Mouse (Mus musculus) embryonic fibroblast, embryonic 13.5 days (primary cell): ENCODE results near the gene Sbk1. TPM values are rescaled to one million over a fixed set of nuclear protein-coding genes. Genes with fewer than 3 reads are reported as not detected.
"Not testable (repeated sequence)": the region's sequence is repeated elsewhere in the genome, so short reads cannot be mapped to it uniquely, and the experiment has no call there.

ENCODE experiments used
- H3K27ac ChIP-seq: 2 replicates; pipeline ENCODE4 v1.5.1; 2012; ENCODE audit warnings: low read length, control low read depth, inconsistent platforms; ENCODE audit not compliant: insufficient read depth
- H3K4me1 ChIP-seq: 2 replicates; pipeline ENCODE4 v1.6.1; 2011; ENCODE audit warnings: low read length; ENCODE audit not compliant: control insufficient read depth, insufficient read depth
- H3K4me3 ChIP-seq: 2 replicates; pipeline ENCODE4 v1.5.1; 2011; ENCODE audit warnings: mild to moderate bottlenecking, control low read depth, low read length; ENCODE audit not compliant: insufficient read depth
- CTCF ChIP-seq: IDR thresholded peaks from 2 replicates; pipeline ENCODE4 v1.5.1; 2011; ENCODE audit warnings: mild to moderate bottlenecking, control low read depth, low read length, moderate library complexity, borderline replicate concordance; ENCODE audit not compliant: insufficient read depth
- POLR2A ChIP-seq: IDR thresholded peaks from 2 replicates; pipeline ENCODE4 v1.6.1; 2011; ENCODE audit warnings: low read depth, mild to moderate bottlenecking, control low read depth, low read length, moderate library complexity
- polyA plus RNA-seq: library from polyadenylated mRNA; stranded (reverse); fragments of >200 nt; gene quantifications from 2 replicates; pipeline ENCODE4 v1.2.4, GENCODE M21; 2011; ENCODE audit warnings: low read depth; ENCODE audit not compliant: missing spikeins, insufficient read length

Sbk1 gene
- polyA plus RNA-seq, 1 experiment = 5.8 TPM

DNA sequence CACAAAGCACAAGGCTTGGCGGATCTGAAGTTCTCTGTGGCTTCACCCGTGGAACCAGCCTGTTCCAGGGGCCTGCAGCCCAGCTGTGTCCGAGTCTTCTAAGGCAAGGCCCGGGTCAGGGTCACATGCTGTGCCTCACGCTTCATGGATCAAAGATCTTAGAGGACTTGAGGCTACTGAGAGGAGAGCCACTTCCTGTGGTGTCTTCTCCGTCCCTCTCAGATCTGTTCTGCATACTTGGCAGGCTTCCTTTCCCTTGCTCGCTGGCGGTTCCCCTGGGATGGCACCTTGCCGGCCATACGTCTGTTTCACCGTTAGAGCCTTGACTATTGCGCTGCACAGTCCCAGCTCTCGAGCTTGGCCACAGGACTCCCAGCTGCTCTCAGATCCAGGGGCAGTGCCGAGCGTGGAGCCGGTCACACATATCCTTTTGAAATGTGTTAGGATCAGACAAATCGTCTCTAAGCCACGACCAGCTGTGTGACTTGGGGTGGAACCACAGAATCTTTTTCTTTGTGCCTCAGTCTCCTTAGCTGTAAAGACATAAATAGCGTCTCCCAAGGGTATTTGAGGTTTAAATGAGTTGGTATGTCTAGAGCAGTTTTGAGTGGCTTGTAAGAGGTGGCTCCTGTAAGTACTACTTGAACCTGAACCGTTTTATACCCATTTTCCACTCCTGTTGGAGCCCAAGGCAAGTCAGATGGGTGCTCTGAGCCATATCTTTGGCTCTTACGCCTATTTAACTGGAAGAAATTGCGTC, 5.3 kb downstream of the Sbk1 start:
- TF ChIP-seq POLR2A (no peak), CTCF (no peak)
- H3K4me1 ChIP-seq = no peaks in the 10 kb centered on the region
- no peak overlapping the region for H3K4me3 ChIP-seq
- H3K27ac ChIP-seq = no peak overlapping the region

DNA sequence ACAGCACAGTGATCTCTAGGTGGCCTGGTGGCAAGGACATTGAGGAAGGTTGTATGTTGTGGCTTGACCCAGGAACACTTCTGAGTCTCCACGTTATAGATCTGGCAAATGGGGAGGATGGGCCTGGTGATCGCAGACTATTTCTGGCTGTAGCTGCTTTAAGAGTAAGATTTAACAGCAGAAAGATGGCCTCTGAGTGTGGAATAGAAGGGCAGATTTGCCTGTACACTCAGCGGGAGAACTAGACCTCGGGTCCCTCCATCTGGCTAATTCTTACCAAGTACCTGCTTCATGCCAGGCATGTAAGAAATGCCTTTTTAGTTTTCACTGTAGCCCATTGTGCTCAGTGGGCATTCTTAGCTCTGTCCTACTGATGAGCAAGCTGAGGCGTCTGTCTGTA, 6.4 kb downstream of the Sbk1 start:
- H3K4me3 ChIP-seq = no peak overlapping the region
- H3K4me1 ChIP-seq = no peaks in the 10 kb centered on the region
- no peak overlapping the region for H3K27ac ChIP-seq
- TF ChIP-seq POLR2A (no peak), CTCF (no peak)

DNA sequence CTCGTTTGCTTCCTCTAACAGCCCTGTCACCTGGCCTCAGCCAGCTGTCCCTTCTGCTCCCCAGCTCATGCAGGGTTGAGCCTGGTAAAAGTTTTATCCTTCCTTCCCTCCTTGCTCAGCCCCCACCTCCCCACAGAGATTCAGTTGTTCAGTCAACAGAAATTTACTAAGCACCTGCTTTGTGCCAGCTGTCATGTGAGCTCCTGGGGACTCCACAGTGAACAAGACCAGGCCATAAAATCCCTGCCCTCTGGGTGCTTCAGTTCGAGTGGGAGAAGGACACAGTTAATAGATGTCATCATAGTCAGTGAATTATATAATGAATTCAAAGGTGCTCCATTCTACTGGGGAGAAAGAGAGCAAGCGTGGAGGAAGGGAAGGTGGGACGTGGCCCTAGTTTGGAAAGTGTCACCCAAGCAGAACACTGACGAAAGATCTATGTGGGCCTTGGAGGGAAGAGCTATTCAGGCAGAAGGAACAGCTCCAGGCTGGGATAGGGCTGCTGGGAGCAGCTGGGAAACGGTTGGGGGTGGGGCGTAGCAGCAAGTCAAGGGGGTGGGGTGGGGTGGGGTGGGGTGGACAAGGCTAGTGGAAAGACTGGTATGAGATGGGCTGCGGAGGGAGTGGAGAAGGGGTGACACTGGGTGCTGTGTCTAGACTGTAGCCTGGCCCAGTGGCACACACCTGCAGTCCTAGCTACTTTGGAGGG, 7.5 kb downstream of the Sbk1 start:
- H3K4me1 ChIP-seq = peaks cover 1% of the 10 kb centered on the region; the same call in 1 of the 2 replicates
- TF ChIP-seq CTCF (no peak), POLR2A (no peak)
- H3K4me3 ChIP-seq = no peak overlapping the region
- H3K27ac ChIP-seq = no peak overlapping the region

DNA sequence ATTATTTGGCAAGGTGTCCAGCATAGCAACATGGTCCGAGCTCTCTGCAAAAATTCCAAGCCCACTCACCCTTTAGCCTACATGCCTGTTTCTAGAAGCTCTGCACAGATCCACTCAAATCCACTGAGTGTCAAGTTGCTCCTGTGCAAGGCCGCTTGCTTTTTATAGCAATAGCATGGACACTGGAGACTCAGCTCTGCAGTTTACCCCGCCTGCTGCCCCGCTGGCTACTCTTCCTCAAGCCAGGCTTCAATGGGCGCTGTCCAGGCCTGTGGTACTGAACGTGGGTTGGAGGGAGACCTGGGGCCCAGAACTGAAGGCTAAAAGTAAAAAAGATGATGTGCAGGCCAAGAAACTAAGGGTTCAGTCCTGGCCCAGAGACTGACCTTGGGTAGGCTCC, 8.3 kb downstream of the Sbk1 start:
- H3K27ac ChIP-seq = no peak overlapping the region
- H3K4me1 ChIP-seq = peaks cover 7% of the 10 kb centered on the region
- no peak overlapping the region for H3K4me3 ChIP-seq
- TF ChIP-seq POLR2A = no peak
- no peak for TF ChIP-seq CTCF

DNA sequence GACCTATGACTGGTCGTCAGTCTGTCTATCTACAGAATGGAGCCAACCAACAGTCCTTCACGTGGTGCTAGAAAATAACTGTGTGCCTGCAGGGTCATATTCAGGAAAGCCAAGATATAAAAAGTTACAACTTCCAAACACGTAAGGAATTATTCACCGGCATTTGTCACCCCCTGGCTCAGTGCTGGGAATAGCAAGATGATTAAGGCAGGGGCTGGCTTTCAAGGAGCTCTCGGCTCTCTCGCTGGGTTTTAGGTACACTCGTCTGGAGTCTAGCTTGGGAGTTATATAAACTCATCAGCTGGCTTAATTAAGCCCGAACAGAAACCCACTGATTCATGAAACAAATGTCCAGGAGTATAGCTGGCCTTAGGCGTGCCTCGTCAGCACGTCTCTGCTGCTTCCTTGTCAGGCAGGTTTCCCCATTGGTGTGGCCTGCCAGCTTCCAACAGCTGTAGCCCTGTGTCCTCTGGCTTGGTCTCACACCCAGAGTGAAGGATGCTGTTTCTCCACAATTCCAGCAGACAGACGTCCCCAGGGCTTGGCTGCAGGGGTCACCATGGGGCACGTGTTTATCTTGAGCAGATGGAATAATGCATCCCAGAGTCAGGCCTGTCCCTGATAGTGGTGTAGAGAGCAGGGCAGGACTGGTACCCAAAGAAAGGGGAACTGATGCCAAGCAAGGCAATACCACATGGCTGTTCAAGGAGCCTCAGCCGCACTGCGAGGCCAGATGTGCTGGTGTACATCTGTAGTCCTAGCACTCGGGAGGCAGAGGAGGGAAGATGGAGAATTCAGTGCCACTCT, 9.7 kb downstream of the Sbk1 start:
- Histone ChIP-seq H3K4me1 (peaks cover 7% of the 10 kb centered on the region), H3K4me3 (no peak overlapping the region), H3K27ac (no peak overlapping the region)
- TF ChIP-seq CTCF = no peak
- TF ChIP-seq POLR2A = no peak

DNA sequence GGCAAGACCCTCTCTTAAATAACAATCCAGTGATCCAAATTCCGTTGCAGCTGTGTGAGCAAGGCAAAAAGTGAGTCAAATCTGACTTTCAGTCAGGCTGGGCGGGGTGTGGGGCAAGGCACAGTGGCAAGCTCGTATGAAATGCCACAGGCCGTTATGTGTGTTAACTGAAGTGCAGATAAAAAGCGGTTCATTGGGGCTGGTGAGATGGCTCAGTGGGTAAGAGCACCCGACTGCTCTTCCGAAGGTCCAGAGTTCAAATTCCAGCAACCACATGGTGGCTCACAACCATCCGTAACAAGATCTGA, 10.2 kb downstream of the Sbk1 start:
- not testable (repeated sequence) for H3K27ac ChIP-seq, H3K4me1 ChIP-seq, H3K4me3 ChIP-seq

DNA sequence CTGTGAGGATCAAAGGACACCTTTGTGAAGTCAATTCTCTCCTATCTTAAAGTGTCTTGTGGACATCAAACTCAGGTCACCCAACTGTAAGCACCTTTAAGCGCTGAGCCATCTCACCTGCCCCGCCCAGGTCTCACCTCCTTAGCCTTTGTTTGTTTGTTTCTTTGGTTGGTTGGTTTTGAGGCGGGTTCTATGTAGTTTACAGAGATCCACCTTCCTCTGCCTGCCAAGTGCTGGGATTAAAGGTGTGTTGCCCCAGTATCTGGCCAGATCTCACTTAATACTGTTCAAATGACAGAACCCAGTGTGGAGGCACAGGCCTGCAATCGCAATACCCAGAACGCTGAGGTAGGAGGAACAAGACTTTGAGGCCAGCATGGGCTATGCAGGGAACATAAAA, 11.6 kb downstream of the Sbk1 start:
- H3K4me1 ChIP-seq = peaks cover 7% of the 10 kb centered on the region
- no peak overlapping the region for H3K4me3 ChIP-seq
- no peak for TF ChIP-seq POLR2A
- TF ChIP-seq CTCF = no peak
- H3K27ac ChIP-seq = no peak overlapping the region

DNA sequence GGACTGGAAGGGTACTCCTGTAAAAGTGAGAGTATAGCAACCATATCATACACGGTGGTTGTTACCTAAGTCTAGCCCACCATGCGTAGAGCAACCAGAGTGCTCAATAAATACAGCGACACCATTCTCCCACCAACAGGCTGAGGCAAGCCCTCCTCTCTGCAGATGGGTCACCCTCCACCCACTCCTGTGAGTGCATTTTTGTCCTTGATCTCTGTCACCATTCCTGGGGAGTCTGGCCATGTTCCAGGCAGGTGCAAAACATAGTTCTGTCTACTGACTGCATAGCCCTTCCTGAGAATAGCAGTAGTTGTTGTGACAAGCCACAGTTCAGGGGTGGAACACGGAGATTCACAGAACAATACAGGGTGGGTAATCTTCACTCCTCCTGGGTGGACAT, 12.0 kb downstream of the Sbk1 start:
- Histone ChIP-seq H3K4me1 (peaks cover 7% of the 10 kb centered on the region), H3K27ac (no peak overlapping the region), H3K4me3 (no peak overlapping the region)
- TF ChIP-seq CTCF = no peak
- TF ChIP-seq POLR2A = no peak

DNA sequence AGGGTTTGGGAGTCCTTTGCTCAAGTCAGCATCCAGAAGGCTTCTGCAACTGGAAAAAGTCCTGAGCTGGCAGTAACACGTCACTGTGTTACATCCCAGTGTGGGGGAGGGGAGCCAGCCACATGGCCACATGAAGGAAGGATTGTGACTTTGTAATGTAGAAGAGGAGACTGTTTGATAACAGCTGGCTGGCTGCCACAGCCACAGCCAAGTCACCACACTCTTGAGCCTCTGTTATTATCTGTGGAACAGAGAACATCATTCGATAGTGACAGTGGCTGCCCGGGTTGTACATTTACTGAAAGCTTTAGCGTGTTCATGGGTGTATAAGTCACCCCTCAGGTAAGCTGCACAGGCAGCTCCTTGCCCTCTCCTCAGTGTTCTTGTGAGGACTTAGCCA, 12.4 kb downstream of the Sbk1 start:
- peaks cover 7% of the 10 kb centered on the region for H3K4me1 ChIP-seq
- no peak overlapping the region for H3K27ac ChIP-seq
- H3K4me3 ChIP-seq = no peak overlapping the region
- TF ChIP-seq CTCF (no peak), POLR2A (no peak)
